Mouse (Mus musculus) E14TG2a.4 (cell line): ENCODE results near the gene Cfap52.

Source experiments
- CTCF ChIP-seq: conservative IDR thresholded peaks from 2 replicates; pipeline ENCODE4 v1.5.1; 2014; ENCODE audit warnings: low read length
- NANOG ChIP-seq: IDR thresholded peaks from 2 replicates; pipeline ENCODE4 v1.6.1; 2014; ENCODE audit warnings: borderline replicate concordance, low read length, mixed read lengths

- no peak for TF ChIP-seq CTCF
- TF ChIP-seq NANOG, result no peak
These were observed 40.9 kb upstream of the Cfap52 start for GRCm38 (mm10) chr11:68006216-68006789.
